Mouse (Mus musculus) kidney, embryonic 14.5 days (tissue): Measurements from ENCODE around the gene Lrrc71. TPM values are rescaled to one million over a fixed set of nuclear protein-coding genes. Genes with fewer than 3 reads are reported as not detected.

Experiments
- ATAC-seq: fragments of 200-750 bp; cut with Nextera tagmentation; 2 replicates; pipeline ENCODE4 v1.8.0; 2017; ENCODE audit warnings: moderate number of reproducible peaks, mild to moderate bottlenecking, moderate TSS enrichment, moderate library complexity; ENCODE audit not compliant: low FRiP score, low TSS enrichment
- H3K27ac ChIP-seq: fragments of 300-500 bp; sonication (generic); 2 replicates; pipeline ENCODE4 v1.5.1; 2014; ENCODE audit warnings: low read depth, mild to moderate bottlenecking, low read length, moderate library complexity, mixed read lengths
- H3K27me3 ChIP-seq: fragments of 300-500 bp; sonication (generic); 2 replicates; pipeline ENCODE4 v1.6.1; 2014; ENCODE audit warnings: mild to moderate bottlenecking, low read length; ENCODE audit not compliant: control insufficient read depth, insufficient read depth
- H3K36me3 ChIP-seq: fragments of 300-500 bp; sonication (generic); 2 replicates; pipeline ENCODE4 v1.6.1; 2014; ENCODE audit warnings: low read length, mixed read lengths; ENCODE audit not compliant: control insufficient read depth, insufficient read depth
- H3K4me1 ChIP-seq: fragments of 300-500 bp; sonication (generic); 2 replicates; pipeline ENCODE4 v1.6.1; 2014; ENCODE audit warnings: low read length, mixed read lengths; ENCODE audit not compliant: control insufficient read depth, insufficient read depth
- H3K4me2 ChIP-seq: fragments of 300-500 bp; sonication (generic); replicated peaks from 2 replicates; pipeline ENCODE4 v1.6.1; 2014; ENCODE audit warnings: low read depth, mild to moderate bottlenecking, low read length
- H3K4me3 ChIP-seq: fragments of 300-500 bp; sonication (generic); 2 replicates; pipeline ENCODE4 v1.5.1; 2014; ENCODE audit warnings: mild to moderate bottlenecking, low read length
- H3K9ac ChIP-seq: fragments of 300-500 bp; sonication (generic); 2 replicates; pipeline ENCODE4 v1.6.1; 2014; ENCODE audit warnings: low read depth, mild to moderate bottlenecking, low read length, moderate library complexity
- H3K9me3 ChIP-seq: fragments of 300-500 bp; sonication (generic); 2 replicates; pipeline ENCODE4 v1.6.1; 2016; ENCODE audit warnings: low read length; ENCODE audit not compliant: control insufficient read depth
- WGBS: fragments of 180-500 bp; shearing (Covaris S2); extraction: QIAGEN DNeasy Blood & Tissue Kit; methylation state at CpG from one replicate; pipeline ENCODE4 v1.1.7; 2014; 5-methylcytosine and 5-hydroxymethylcytosine counted together
- polyA plus RNA-seq: library from polyadenylated mRNA; unstranded; fragments of >200 nt; fragmentation: Nextera tagmentation; extraction: Ambion mirVana; gene quantifications from 2 replicates; pipeline ENCODE4 v1.2.1, GENCODE M21; 2014

Gene Lrrc71
- polyA plus RNA-seq, 1 experiment from 2014 or later: 0.87 TPM

GRCm38 (mm10) chr3:87783282-87784023 is 35.0 kb upstream of the Lrrc71 start:
- Histone ChIP-seq H3K9me3 (no peaks in the 10 kb centered on the region), H3K4me3 (no peak overlapping the region), H3K36me3 (no peaks in the 10 kb centered on the region), H3K4me1 (peaks cover 8% of the 10 kb centered on the region; the same call in 1 of the 2 replicates), H3K27ac (peak overlapping the region; percentile 26; the same call in 1 of the 2 replicates), H3K9ac (no peak overlapping the region), H3K4me2 (no peak overlapping the region), H3K27me3 (peaks cover 3% of the 10 kb centered on the region; the same call in 1 of the 2 replicates)
- peak; percentile 63 for ATAC-seq
- WGBS: 75% methylated on average over 25 of the region's 25 CpGs

- 24% methylated on average over 2 of the region's 2 CpGs for WGBS
- no peak for ATAC-seq
- no peak overlapping the region for H3K9ac ChIP-seq
These were observed 30.7 kb upstream of the Lrrc71 start for GRCm38 (mm10) chr3:87779086-87779485.

GRCm38 (mm10) chr3:87778283-87778682 is 29.9 kb upstream of the Lrrc71 start:
- Histone ChIP-seq H3K9ac (peak overlapping the region; percentile 23), H3K4me1 (peaks cover 7% of the 10 kb centered on the region; the same call in 1 of the 2 replicates), H3K4me2 (no peak overlapping the region), H3K36me3 (no peaks in the 10 kb centered on the region), H3K27me3 (peaks cover 11% of the 10 kb centered on the region), H3K4me3 (no peak overlapping the region), H3K27ac (no peak overlapping the region), H3K9me3 (no peaks in the 10 kb centered on the region)
- 56% methylated on average over 23 of the region's 23 CpGs for WGBS
- no peak for ATAC-seq

More at GRCm38 (mm10) chr3:87779086-87779485, 30.7 kb upstream of the Lrrc71 start:
- no peak overlapping the region for H3K4me2 ChIP-seq
- H3K27ac ChIP-seq: no peak overlapping the region
- H3K4me1 ChIP-seq: peaks cover 7% of the 10 kb centered on the region; the same call in 1 of the 2 replicates
- H3K9me3 ChIP-seq: no peaks in the 10 kb centered on the region
- peaks cover 11% of the 10 kb centered on the region for H3K27me3 ChIP-seq
- H3K36me3 ChIP-seq: no peaks in the 10 kb centered on the region
- no peak overlapping the region for H3K4me3 ChIP-seq

- no peak overlapping the region for H3K27ac ChIP-seq
- no peak overlapping the region for H3K9ac ChIP-seq
- no peak overlapping the region for H3K4me3 ChIP-seq
- WGBS: 25% methylated on average over 6 of the region's 6 CpGs
- no peaks in the 10 kb centered on the region for H3K36me3 ChIP-seq
- H3K4me2 ChIP-seq: no peak overlapping the region
- H3K27me3 ChIP-seq: no peaks in the 10 kb centered on the region; the same call in 1 of the 2 replicates
- peaks cover 34% of the 10 kb centered on the region for H3K4me1 ChIP-seq
- no peak for ATAC-seq
- no peaks in the 10 kb centered on the region for H3K9me3 ChIP-seq
These were observed 22.7 kb upstream of the Lrrc71 start for GRCm38 (mm10) chr3:87771088-87771487.

GRCm38 (mm10) chr3:87770280-87770679 is 21.9 kb upstream of the Lrrc71 start:
- Histone ChIP-seq H3K9me3 (no peaks in the 10 kb centered on the region), H3K27me3 (no peaks in the 10 kb centered on the region; the same call in 1 of the 2 replicates), H3K36me3 (no peaks in the 10 kb centered on the region), H3K27ac (no peak overlapping the region), H3K9ac (no peak overlapping the region), H3K4me1 (peaks cover 42% of the 10 kb centered on the region), H3K4me2 (no peak overlapping the region), H3K4me3 (no peak overlapping the region)
- under 1% methylated on average over 4 of the region's 4 CpGs for WGBS
- ATAC-seq: no peak

- no peak overlapping the region for H3K4me2 ChIP-seq
- H3K4me3 ChIP-seq: no peak overlapping the region
- ATAC-seq: no peak
- 84% methylated on average over 8 of the region's 8 CpGs for WGBS
- no peak overlapping the region for H3K9ac ChIP-seq
- no peaks in the 10 kb centered on the region; the same call in 1 of the 2 replicates for H3K27me3 ChIP-seq
- no peak overlapping the region for H3K27ac ChIP-seq
- H3K4me1 ChIP-seq: peaks cover 50% of the 10 kb centered on the region
- no peaks in the 10 kb centered on the region for H3K36me3 ChIP-seq
- no peaks in the 10 kb centered on the region for H3K9me3 ChIP-seq
These were observed 21.1 kb upstream of the Lrrc71 start for GRCm38 (mm10) chr3:87769506-87769905.

GRCm38 (mm10) chr3:87768844-87769243 is 20.4 kb upstream of the Lrrc71 start:
- ATAC-seq: peak; percentile 75
- H3K27me3 ChIP-seq: no peaks in the 10 kb centered on the region
- WGBS: under 1% methylated on average over 33 of the region's 37 CpGs
- H3K9ac ChIP-seq: peak overlapping the region; percentile 70
- H3K4me2 ChIP-seq: peak overlapping the region; percentile 65
- H3K36me3 ChIP-seq: no peaks in the 10 kb centered on the region
- H3K4me1 ChIP-seq: peaks cover 56% of the 10 kb centered on the region
- H3K27ac ChIP-seq: peak overlapping the region; percentile 89
- no peaks in the 10 kb centered on the region for H3K9me3 ChIP-seq
- peak overlapping the region; percentile 56 for H3K4me3 ChIP-seq

- H3K9ac ChIP-seq: peak overlapping the region; percentile 70
- H3K4me2 ChIP-seq: peak overlapping the region; percentile 65
- H3K9me3 ChIP-seq: no peaks in the 10 kb centered on the region
- 45% methylated on average over 6 of the region's 6 CpGs for WGBS
- H3K4me1 ChIP-seq: peaks cover 61% of the 10 kb centered on the region
- H3K27me3 ChIP-seq: no peaks in the 10 kb centered on the region
- H3K36me3 ChIP-seq: no peaks in the 10 kb centered on the region
- ATAC-seq: no peak
- H3K4me3 ChIP-seq: peak overlapping the region; percentile 56
- peak overlapping the region; percentile 89 for H3K27ac ChIP-seq
These were observed 20.0 kb upstream of the Lrrc71 start for GRCm38 (mm10) chr3:87768431-87768830.

GRCm38 (mm10) chr3:87767764-87768163 is 19.3 kb upstream of the Lrrc71 start:
- H3K4me2 ChIP-seq: peak overlapping the region; percentile 65
- peak overlapping the region; percentile 89 for H3K27ac ChIP-seq
- H3K4me1 ChIP-seq: peaks cover 67% of the 10 kb centered on the region
- H3K4me3 ChIP-seq: peak overlapping the region; percentile 56
- H3K36me3 ChIP-seq: no peaks in the 10 kb centered on the region
- no peaks in the 10 kb centered on the region for H3K9me3 ChIP-seq
- H3K9ac ChIP-seq: peak overlapping the region; percentile 70
- 25% methylated on average over 8 of the region's 8 CpGs for WGBS
- no peaks in the 10 kb centered on the region for H3K27me3 ChIP-seq
- ATAC-seq: peak; percentile 36
